11 mouse cellular contexts compared by ENCODE assay signal in the genomic region with DNA sequence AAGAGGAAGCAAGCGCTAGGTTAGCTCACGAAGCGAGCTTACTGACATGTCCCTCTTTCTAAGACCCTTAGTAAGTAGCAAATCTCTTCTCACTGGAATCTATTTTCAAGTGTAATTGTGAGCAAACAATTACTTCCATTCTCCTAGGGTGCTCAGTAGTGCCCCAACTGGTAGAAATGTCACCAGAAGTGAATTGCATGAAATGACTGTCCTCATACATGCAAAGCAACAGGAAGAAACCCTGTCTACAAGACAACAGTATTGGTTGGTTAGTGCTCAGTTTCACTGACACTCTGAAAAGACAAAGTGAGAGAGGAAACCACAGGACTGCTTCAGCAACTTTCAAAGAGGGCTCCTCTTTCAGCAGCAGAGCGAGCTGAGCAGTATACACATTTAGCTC.
DNase-seq lines count a peak whose midpoint lies in the region; ATAC-seq and TF ChIP-seq lines count a peak whose summit lies in the region.
"Had no signal": no experiment of that assay in that cellular context is flagged by ENCODE, and none has a peak within 500 bp of the region (broad histone marks: within the 10 kb centered on the region; RNA-seq: fewer than 3 reads in every experiment).

No protein-coding gene starts in this region.

- no peak for DNase-seq in forebrain, postnatal 0 days
- no peak for DNase-seq in forebrain, embryonic 14.5 days (ENCODE audit: low spot score)
- DNase-seq in 3T3-L1 (ENCODE audit: low read depth, low spot score) (peak; percentile 57), R1 (ENCODE audit: low read depth, low spot score) (peak; percentile 40)
- no peak for DNase-seq in yolk sac, embryonic 10.5 days (ENCODE audit: low spot score)
- DNase-seq in kidney, postnatal 14 days = no peak
- DNase-seq: cerebellum, postnatal 36 days had no signal

- no peaks in the 10 kb centered on the region for H3K27me3 ChIP-seq in forebrain, postnatal 0 days (ENCODE audit: insufficient read depth, low read length)
- no peaks in the 10 kb centered on the region for H3K27me3 ChIP-seq in forebrain, embryonic 14.5 days (replicated peaks; ENCODE audit: control insufficient read depth, insufficient read depth, low read length)
- H3K27me3 ChIP-seq in kidney, embryonic 15.5 days = no peaks in the 10 kb centered on the region
- H3K27me3 ChIP-seq: hindbrain, embryonic 15.5 days; lung, embryonic 15.5 days had no signal

- H3K9me3 ChIP-seq in forebrain, postnatal 0 days (ENCODE audit: low read length) = no peaks in the 10 kb centered on the region
- no peaks in the 10 kb centered on the region for H3K9me3 ChIP-seq in forebrain, embryonic 14.5 days (replicated peaks; ENCODE audit: control insufficient read depth, low read length)
- H3K9me3 ChIP-seq in kidney, embryonic 15.5 days (replicated peaks) = no peaks in the 10 kb centered on the region
- H3K9me3 ChIP-seq: hindbrain, embryonic 15.5 days; lung, embryonic 15.5 days had no signal

- TF ChIP-seq CTCF in forebrain, postnatal 0 days (IDR thresholded peaks at IDR 0.05; ENCODE audit: low read depth) = peak; percentile 41

- no peak overlapping the region for H3K27ac ChIP-seq in forebrain, postnatal 0 days (ENCODE audit: low read depth, low read length)
- no peak overlapping the region for H3K27ac ChIP-seq in forebrain, embryonic 14.5 days (ENCODE audit: low read depth, low read length)
- no peak overlapping the region for H3K27ac ChIP-seq in kidney, embryonic 15.5 days
- H3K27ac ChIP-seq: hindbrain, embryonic 15.5 days; lung, embryonic 15.5 days had no signal

- 92% methylated on average over 4 of the region's 4 CpGs for WGBS in forebrain, postnatal 0 days
- 91% methylated on average over 4 of the region's 4 CpGs for WGBS in forebrain, embryonic 14.5 days
- 89% methylated on average over 4 of the region's 4 CpGs for WGBS in kidney, embryonic 15.5 days

- no peak for ATAC-seq in forebrain, postnatal 0 days
- ATAC-seq in forebrain, embryonic 14.5 days = no peak
- ATAC-seq in megakaryocyte, adult 5-6 weeks (ENCODE audit: poor library complexity, severe bottlenecking) = peak; percentile 51; the same call in 1 of the 2 replicates
- no peak for ATAC-seq in kidney, embryonic 15.5 days (replicated peaks; ENCODE audit: low FRiP score)

- no peak overlapping the region for H3K9ac ChIP-seq in forebrain, postnatal 0 days
- H3K9ac ChIP-seq in forebrain, embryonic 14.5 days (ENCODE audit: low read length) = no peak overlapping the region
- H3K9ac ChIP-seq in kidney, embryonic 15.5 days = no peak overlapping the region
- H3K9ac ChIP-seq: hindbrain, embryonic 15.5 days; lung, embryonic 15.5 days had no signal

- no peaks in the 10 kb centered on the region for H3K36me3 ChIP-seq in forebrain, postnatal 0 days (ENCODE audit: insufficient read depth)
- H3K36me3 ChIP-seq in forebrain, embryonic 14.5 days (ENCODE audit: control insufficient read depth, insufficient read depth, low read length) = 0 out of 2 replicates have a peak, but pooled peaks cover 3% of the 10 kb centered on the region
- H3K36me3 ChIP-seq in kidney, embryonic 15.5 days = 0 out of 2 replicates have a peak, but pooled peaks cover 4% of the 10 kb centered on the region
- H3K36me3 ChIP-seq: hindbrain, embryonic 15.5 days; lung, embryonic 15.5 days had no signal

- no peak overlapping the region for H3K4me2 ChIP-seq in forebrain, postnatal 0 days (ENCODE audit: low read depth)
- no peak overlapping the region for H3K4me2 ChIP-seq in forebrain, embryonic 14.5 days (ENCODE audit: low read length)
- H3K4me2 ChIP-seq in kidney, embryonic 15.5 days = no peak overlapping the region
- H3K4me2 ChIP-seq: hindbrain, embryonic 15.5 days; lung, embryonic 15.5 days had no signal

- H3K4me3 ChIP-seq in forebrain, postnatal 0 days (ENCODE audit: low read depth, low read length) = no peak overlapping the region
- no peak overlapping the region for H3K4me3 ChIP-seq in forebrain, embryonic 14.5 days (ENCODE audit: low read depth, low read length)
- no peak overlapping the region for H3K4me3 ChIP-seq in kidney, embryonic 15.5 days (replicated peaks)
- H3K4me3 ChIP-seq: hindbrain, embryonic 15.5 days; lung, embryonic 15.5 days had no signal

- H3K4me1 ChIP-seq in forebrain, postnatal 0 days (ENCODE audit: insufficient read depth) = no peaks in the 10 kb centered on the region
- no peaks in the 10 kb centered on the region for H3K4me1 ChIP-seq in forebrain, embryonic 14.5 days (ENCODE audit: control insufficient read depth, insufficient read depth, low read length)
- H3K4me1 ChIP-seq in kidney, embryonic 15.5 days = no peaks in the 10 kb centered on the region
- H3K4me1 ChIP-seq: hindbrain, embryonic 15.5 days; lung, embryonic 15.5 days had no signal

Comparison
In these comparisons a context has a peak if more than half of its experiments do, and no peak if none do; other contexts are left out.
1. DNase-seq: peak in 3T3-L1 (single experiment) and R1 (single experiment); none in forebrain, postnatal 0 days (single experiment), forebrain, embryonic 14.5 days (single experiment), yolk sac, embryonic 10.5 days (single experiment) and kidney, postnatal 14 days (single experiment).